Mouse (Mus musculus): Measurements from ENCODE around the gene Sept9.

Sept9 gene

GRCm38 (mm10) chr11:117403073-117403472 is 203.6 kb downstream of the Sept9 start:
- no peak for ATAC-seq (ENCODE audit: low TSS enrichment)

GRCm38 (mm10) chr11:117403781-117404180 is 204.3 kb downstream of the Sept9 start:
- ATAC-seq (ENCODE audit: low TSS enrichment) = no peak

- no peak for ATAC-seq (ENCODE audit: low TSS enrichment)
Observed at GRCm38 (mm10) chr11:117406711-117407110, 207.2 kb downstream of the Sept9 start.

GRCm38 (mm10) chr11:117407196-117407595 is 207.7 kb downstream of the Sept9 start:
- ATAC-seq (ENCODE audit: low TSS enrichment) = no peak; the same call in 1 of the 2 replicates

- ATAC-seq (ENCODE audit: low TSS enrichment) = peak; percentile 55
Observed at GRCm38 (mm10) chr11:117407651-117408441, 208.4 kb downstream of the Sept9 start.

- peak; percentile 27; the same call in 1 of the 2 replicates for ATAC-seq (ENCODE audit: low TSS enrichment)
Observed at GRCm38 (mm10) chr11:117408442-117409031, 209.1 kb downstream of the Sept9 start.

- no peak for ATAC-seq (ENCODE audit: low TSS enrichment)
Observed at GRCm38 (mm10) chr11:117409331-117409730, 209.9 kb downstream of the Sept9 start.

- peak; percentile 15; the same call in 1 of the 2 replicates for ATAC-seq (ENCODE audit: low TSS enrichment)
Observed at GRCm38 (mm10) chr11:117410059-117410458, 210.6 kb downstream of the Sept9 start.

GRCm38 (mm10) chr11:117411663-117412062 is 212.2 kb downstream of the Sept9 start:
- ATAC-seq (ENCODE audit: low TSS enrichment) = no peak

All from frontal cortex, adult (tissue).